In the genomic region with DNA sequence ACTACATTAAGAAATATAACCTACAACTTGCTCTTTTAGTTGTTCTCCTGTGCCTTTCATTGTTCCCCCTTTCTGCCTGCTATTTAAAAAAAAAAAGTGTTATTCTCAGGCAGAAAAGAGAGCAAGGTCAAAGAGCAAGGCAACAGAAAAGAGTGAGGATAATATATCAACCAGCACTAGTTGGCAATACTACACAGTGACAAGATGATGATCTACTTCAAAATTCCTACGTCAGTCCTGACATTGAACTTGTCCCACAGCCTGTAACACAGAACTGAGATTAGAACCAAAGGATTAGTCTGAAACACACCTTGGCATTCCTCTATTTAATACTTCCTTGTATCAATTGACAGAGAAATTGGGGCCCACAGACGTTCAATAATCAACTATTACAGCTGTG, we compare ENCODE assay signal across 27 mouse cellular contexts.
"Had no signal": no experiment of that assay in that cellular context is flagged by ENCODE, and none has a peak within 500 bp of the region (broad histone marks: within the 10 kb centered on the region; RNA-seq: fewer than 3 reads in every experiment).

No protein-coding gene starts in this region.

- ATAC-seq: forebrain, embryonic 13.5 days; forebrain, embryonic 14.5 days; forebrain, embryonic 15.5 days; forebrain, embryonic 16.5 days; forebrain, postnatal 0 days had no signal

- H3K4me1 ChIP-seq: embryonic facial prominence, embryonic 10.5 days; embryonic facial prominence, embryonic 12.5 days; embryonic facial prominence, embryonic 13.5 days; embryonic facial prominence, embryonic 15.5 days; forebrain, embryonic 10.5 days; forebrain, embryonic 12.5 days; forebrain, embryonic 13.5 days; forebrain, embryonic 15.5 days had no signal

- H3K9me3 ChIP-seq: embryonic facial prominence, embryonic 10.5 days; embryonic facial prominence, embryonic 12.5 days; embryonic facial prominence, embryonic 13.5 days; embryonic facial prominence, embryonic 15.5 days; forebrain, embryonic 10.5 days; forebrain, embryonic 12.5 days; forebrain, embryonic 13.5 days; forebrain, embryonic 15.5 days had no signal

- H3K27me3 ChIP-seq: embryonic facial prominence, embryonic 12.5 days; embryonic facial prominence, embryonic 13.5 days; embryonic facial prominence, embryonic 15.5 days; forebrain, embryonic 12.5 days; forebrain, embryonic 13.5 days; forebrain, embryonic 15.5 days had no signal

- H3K4me3 ChIP-seq: embryonic facial prominence, embryonic 10.5 days; embryonic facial prominence, embryonic 12.5 days; embryonic facial prominence, embryonic 13.5 days; embryonic facial prominence, embryonic 15.5 days; erythroblast, embryonic 14.5 days; forebrain, embryonic 10.5 days; forebrain, embryonic 12.5 days; forebrain, embryonic 13.5 days; forebrain, embryonic 15.5 days; gastrocnemius, adult 2 months; heart, adult 2 months had no signal

- H3K36me3 ChIP-seq: embryonic facial prominence, embryonic 10.5 days; embryonic facial prominence, embryonic 12.5 days; embryonic facial prominence, embryonic 13.5 days; embryonic facial prominence, embryonic 15.5 days; forebrain, embryonic 10.5 days; forebrain, embryonic 12.5 days; forebrain, embryonic 15.5 days had no signal

- DNase-seq: cerebellum, adult 9-10 months; cerebellum, adult 9-11 months; cerebellum, postnatal 10 days; cerebellum, postnatal 14 days; cerebellum, postnatal 25 days; cerebellum, postnatal 36 days; embryo, embryonic 11 days; forebrain, postnatal 0 days; gastrocnemius, adult 2 months; gastrocnemius, postnatal 10 days; gastrocnemius, postnatal 14 days; gastrocnemius, postnatal 25 days; gastrocnemius, postnatal 36 days; heart, adult 11 months; heart, adult 18-20 months; heart, adult 2 months had no signal

- H3K4me2 ChIP-seq: embryonic facial prominence, embryonic 12.5 days; embryonic facial prominence, embryonic 13.5 days; embryonic facial prominence, embryonic 15.5 days; forebrain, embryonic 12.5 days; forebrain, embryonic 13.5 days; forebrain, embryonic 15.5 days had no signal

- H3K9ac ChIP-seq: embryonic facial prominence, embryonic 12.5 days; embryonic facial prominence, embryonic 13.5 days; embryonic facial prominence, embryonic 15.5 days; forebrain, embryonic 12.5 days; forebrain, embryonic 13.5 days; forebrain, embryonic 15.5 days; forebrain, postnatal 0 days had no signal

- H3K27ac ChIP-seq: embryonic facial prominence, embryonic 10.5 days; embryonic facial prominence, embryonic 12.5 days; embryonic facial prominence, embryonic 13.5 days; embryonic facial prominence, embryonic 15.5 days; forebrain, embryonic 10.5 days; forebrain, embryonic 12.5 days; forebrain, embryonic 13.5 days; forebrain, embryonic 15.5 days; gastrocnemius, adult 2 months; heart, adult 2 months had no signal
